Mouse (Mus musculus) MEL (cell line): ENCODE data around the gene Kctd11. TPM values are rescaled to one million over a fixed set of nuclear protein-coding genes. Genes with fewer than 3 reads are reported as not detected.

Experiments used
- DNase-seq: peaks from one replicate; pipeline ENCODE4 v3.0.0; 2011; ENCODE audit warnings: low read depth, low spot score
- H3K27ac ChIP-seq: 2 replicates; pipeline ENCODE4 v1.5.1; 2012; ENCODE audit warnings: low read depth, mild to moderate bottlenecking, control low read depth, low read length, moderate library complexity; ENCODE audit not compliant: control insufficient read depth
- H3K27me3 ChIP-seq, 2 experiments: fragments of 150-350 bp in 1 of 2; sonication (generic) in 1 of 2; 2 replicates each; pipeline ENCODE4 v1.6.1; 2012; ENCODE audit warnings: low read length in 2 of 2, mild to moderate bottlenecking in 2 of 2, improper control_type of control experiment in 1 of 2, moderate library complexity in 1 of 2; ENCODE audit not compliant: insufficient read depth in 2 of 2, control insufficient read depth in 1 of 2
- H3K36me3 ChIP-seq, 2 experiments: 2 replicates each; pipeline ENCODE4 v1.6.1; 2012 to 2014; ENCODE audit warnings: low read length in 2 of 2, improper control_type of control experiment in 1 of 2, inconsistent platforms in 1 of 2, mild to moderate bottlenecking in 1 of 2; ENCODE audit not compliant: insufficient read depth in 2 of 2, control insufficient read depth in 1 of 2
- H3K4me1 ChIP-seq, 2 experiments: fragments of 150-350 bp in 1 of 2; sonication (generic) in 1 of 2; 2 replicates each; pipeline ENCODE4 v1.6.1; 2012; ENCODE audit warnings: low read length in 2 of 2, improper control_type of control experiment in 1 of 2, mild to moderate bottlenecking in 1 of 2; ENCODE audit not compliant: insufficient read depth in 2 of 2, control insufficient read depth in 1 of 2
- H3K4me3 ChIP-seq, 2 experiments: fragments of 150-350 bp in 1 of 2; sonication (generic) in 1 of 2; 2 replicates each; pipeline ENCODE4 v1.5.1; 2012; ENCODE audit warnings: low read depth in 2 of 2, low read length in 2 of 2, mild to moderate bottlenecking in 2 of 2, moderate library complexity in 2 of 2, control low read depth in 1 of 2, improper control_type of control experiment in 1 of 2; ENCODE audit not compliant: control insufficient read depth in 1 of 2, insufficient read depth in 1 of 2
- H3K79me2 ChIP-seq: 2 replicates; pipeline ENCODE4 v1.6.1; 2012; ENCODE audit warnings: mild to moderate bottlenecking, low read length, moderate library complexity; ENCODE audit not compliant: control insufficient read depth, poor library complexity, insufficient read depth
- H3K9ac ChIP-seq: 2 replicates; pipeline ENCODE4 v1.6.1; 2012; ENCODE audit warnings: low read depth, mild to moderate bottlenecking, control low read depth, low read length, moderate library complexity; ENCODE audit not compliant: control insufficient read depth, poor library complexity, severe bottlenecking
- H3K9me3 ChIP-seq: fragments of 150-350 bp; sonication (generic); replicated peaks from 2 replicates; pipeline ENCODE4 v1.6.1; 2012; ENCODE audit warnings: mild to moderate bottlenecking, low read length, improper control_type of control experiment, moderate library complexity; ENCODE audit not compliant: insufficient read depth
- CHD2 ChIP-seq: IDR thresholded peaks from 2 replicates; pipeline ENCODE4 v1.6.1; 2011; ENCODE audit warnings: low read length, improper control_type of control experiment
- EP300 ChIP-seq, 2 experiments: IDR thresholded peaks; 2 replicates each; pipeline ENCODE4 v1.6.1; 2011; ENCODE audit warnings: improper control_type of control experiment in 2 of 2, low read length in 2 of 2, low read depth in 1 of 2, mild to moderate bottlenecking in 1 of 2
- ETS1 ChIP-seq: IDR thresholded peaks from 2 replicates; pipeline ENCODE4 v1.6.1; 2012; ENCODE audit warnings: low read depth, mild to moderate bottlenecking, inconsistent platforms, low read length, improper control_type of control experiment, moderate library complexity
- GATA1 ChIP-seq: IDR thresholded peaks from 2 replicates; pipeline ENCODE4 v1.6.1; 2011; ENCODE audit warnings: low read depth, low read length, improper control_type of control experiment
- HCFC1 ChIP-seq: IDR thresholded peaks from 2 replicates; pipeline ENCODE4 v1.6.1; 2012; ENCODE audit warnings: low read depth, mild to moderate bottlenecking, inconsistent platforms, low read length, improper control_type of control experiment, moderate library complexity
- JUND ChIP-seq: IDR thresholded peaks from 2 replicates; pipeline ENCODE4 v1.6.1; 2011; ENCODE audit warnings: low read depth, mild to moderate bottlenecking, improper control_type of control experiment, low read length
- MAZ ChIP-seq: IDR thresholded peaks from 2 replicates; pipeline ENCODE4 v1.6.1; 2012; ENCODE audit warnings: low read depth, mild to moderate bottlenecking, inconsistent platforms, low read length, improper control_type of control experiment
- MEF2A ChIP-seq: IDR thresholded peaks from 2 replicates; pipeline ENCODE4 v1.6.1; 2014; ENCODE audit warnings: low read depth, mild to moderate bottlenecking, inconsistent platforms, low read length, improper control_type of control experiment; ENCODE audit not compliant: poor library complexity, insufficient replicate concordance, severe bottlenecking; ENCODE audit errors: extremely low read depth
- MYC ChIP-seq: IDR thresholded peaks from 2 replicates; pipeline ENCODE4 v1.6.1; 2011; ENCODE audit warnings: low read depth, mild to moderate bottlenecking, low read length, improper control_type of control experiment, moderate library complexity
- NELFE ChIP-seq: IDR thresholded peaks from 2 replicates; pipeline ENCODE4 v1.6.1; 2011; ENCODE audit warnings: low read depth, low read length, improper control_type of control experiment
- POLR2A ChIP-seq, 2 experiments: IDR thresholded peaks; 2 replicates each; pipeline ENCODE4 v1.6.1; 2011 to 2012; ENCODE audit warnings: low read length in 2 of 2, mild to moderate bottlenecking in 2 of 2, control low read depth in 1 of 2, improper control_type of control experiment in 1 of 2, low read depth in 1 of 2, moderate library complexity in 1 of 2; ENCODE audit not compliant: control insufficient read depth in 1 of 2, insufficient read depth in 1 of 2, poor library complexity in 1 of 2
- RAD21 ChIP-seq: IDR thresholded peaks from 2 replicates; pipeline ENCODE4 v1.6.1; 2011; ENCODE audit warnings: mild to moderate bottlenecking, low read depth, low read length, improper control_type of control experiment
- USF2 ChIP-seq, 2 experiments: IDR thresholded peaks; 2 replicates each; pipeline ENCODE4 v1.6.1; 2011 to 2012; ENCODE audit warnings: improper control_type of control experiment in 2 of 2, low read length in 2 of 2, borderline replicate concordance in 1 of 2, inconsistent platforms in 1 of 2, low read depth in 1 of 2, mild to moderate bottlenecking in 1 of 2; ENCODE audit not compliant: insufficient read depth in 1 of 2
- ZC3H11A ChIP-seq: IDR thresholded peaks from 2 replicates; pipeline ENCODE4 v1.6.1; 2012; ENCODE audit warnings: low read depth, mild to moderate bottlenecking, inconsistent platforms, low read length, improper control_type of control experiment
- ZKSCAN1 ChIP-seq: IDR thresholded peaks from 2 replicates; pipeline ENCODE4 v1.6.1; 2012; ENCODE audit warnings: low read depth, mild to moderate bottlenecking, inconsistent platforms, low read length, improper control_type of control experiment, moderate library complexity
- ZMIZ1 ChIP-seq: IDR thresholded peaks from 2 replicates; pipeline ENCODE4 v1.6.1; 2012; ENCODE audit warnings: low read depth, mild to moderate bottlenecking, inconsistent platforms, low read length, improper control_type of control experiment, moderate library complexity
- ZNF384 ChIP-seq: IDR thresholded peaks from 2 replicates; pipeline ENCODE4 v1.6.1; 2012; ENCODE audit warnings: low read depth, mild to moderate bottlenecking, inconsistent platforms, low read length, improper control_type of control experiment
- polyA plus RNA-seq, 2 experiments: library from polyadenylated mRNA; stranded (reverse) in 1 of 2; unstranded in 1 of 2; fragments of >175 nt in 1 of 2; fragments of >200 nt in 1 of 2; gene quantifications; 2 replicates each; pipeline versions ENCODE4 v1.2.1 to v1.2.4; 2012; ENCODE audit warnings: low replicate concordance in 2 of 2, low read depth in 1 of 2; ENCODE audit not compliant: insufficient read length in 2 of 2, insufficient read depth in 1 of 2, missing spikeins in 1 of 2
- total RNA-seq: library from RNA; depleted of rRNA; stranded (reverse); fragments of 300-350 nt; gene quantifications from 2 replicates; pipeline ENCODE4 v1.2.3, GENCODE M21; 2012

Gene Kctd11
- total and polyA plus RNA-seq, 3 experiments = 0.19 to 0.49 TPM; not detected in 1

DNA sequence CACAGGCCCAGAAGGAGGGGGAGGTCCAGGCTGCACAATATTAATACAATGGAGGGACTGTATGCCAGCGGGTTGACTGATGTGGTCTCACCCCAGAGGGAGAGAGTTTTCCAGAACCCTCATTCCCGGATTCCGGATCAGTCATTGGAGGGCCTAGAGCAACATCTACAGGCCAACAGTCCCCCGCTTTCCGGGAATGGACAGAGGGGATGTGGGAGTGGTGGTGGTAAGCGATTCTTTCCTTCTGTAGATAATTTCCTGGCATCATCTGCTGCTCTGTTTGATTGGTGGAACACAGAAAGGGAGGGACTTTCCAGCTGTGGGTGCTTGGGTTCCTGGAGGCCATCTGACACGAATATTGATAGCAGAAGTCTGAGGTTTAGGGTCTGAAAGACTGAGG lies 5.0 kb downstream of the Kctd11 start (continued):
- TF ChIP-seq MEF2A (no peak), GATA1 (peak; percentile 54), NELFE (peak; percentile 23; the same call in 1 of the 2 replicates), ETS1 (0 out of 2 replicates have a peak, but pooled peaks have one; percentile 9), MYC (no peak), POLR2A (IDR thresholded peaks at IDR 0.05; ENCODE audit: control insufficient read depth in 1 of 2, insufficient read depth in 1 of 2, low read depth in 1 of 2, low read length in 2 of 2, poor library complexity in 1 of 2) (no peak; a peak in 1 of 4 replicates), RAD21 (peak; percentile 4; the same call in 1 of the 2 replicates), CHD2 (no peak)

DNA sequence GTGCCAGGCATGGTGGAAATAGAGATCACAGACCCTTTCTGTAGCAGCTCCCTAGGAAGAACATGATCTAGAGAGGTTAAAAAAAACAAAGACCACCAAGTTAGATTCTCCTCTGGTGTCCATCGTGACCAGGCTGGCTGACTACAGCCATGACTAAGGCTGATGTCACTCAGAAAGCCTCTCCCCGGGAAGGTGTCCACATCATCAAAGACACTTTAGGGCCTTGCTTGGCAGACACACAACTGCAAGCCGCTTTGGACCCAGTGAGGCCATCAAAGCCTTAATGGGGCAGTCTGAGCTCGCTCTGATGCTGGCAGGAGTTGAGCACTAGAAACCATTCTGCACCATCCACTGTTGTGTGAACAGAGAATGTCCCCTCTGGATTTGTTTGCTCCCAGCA lies 8.8 kb downstream of the Kctd11 start:
- Histone ChIP-seq H3K9ac (no peak overlapping the region), H3K79me2 (no peaks in the 10 kb centered on the region), H3K27me3 (no peaks in the 10 kb centered on the region; a peak in 1 of 4 replicates), H3K4me1 (peaks cover 2 to 20% of the 10 kb centered on the region in 2 experiments; a peak in 3 of 4 replicates), H3K9me3 (no peaks in the 10 kb centered on the region), H3K27ac (no peak overlapping the region), H3K4me3 (no peak overlapping the region), H3K36me3 (peaks cover 0 to 11% of the 10 kb centered on the region in 2 experiments; a peak in 2 of 4 replicates)
- TF ChIP-seq POLR2A (IDR thresholded peaks at IDR 0.05; ENCODE audit: control insufficient read depth in 1 of 2, insufficient read depth in 1 of 2, low read depth in 1 of 2, low read length in 2 of 2, poor library complexity in 1 of 2) = no peak
- no peak for TF ChIP-seq NELFE
- no peak for TF ChIP-seq USF2 (IDR thresholded peaks at IDR 0.05; ENCODE audit: borderline replicate concordance in 1 of 2, insufficient read depth in 1 of 2, low read depth in 1 of 2, low read length in 2 of 2)
- TF ChIP-seq MAZ = no peak
- TF ChIP-seq CHD2 = no peak
- no peak for TF ChIP-seq ZMIZ1
- no peak for TF ChIP-seq ZKSCAN1
- no peak for DNase-seq

- peaks cover 2 to 20% of the 10 kb centered on the region in 2 experiments; a peak in 3 of 4 replicates for H3K4me1 ChIP-seq
- no peak for DNase-seq
- H3K36me3 ChIP-seq = peaks cover 0 to 8% of the 10 kb centered on the region in 2 experiments; a peak in 2 of 4 replicates
Measured at GRCm38 (mm10) chr11:69871822-69872221, 9.4 kb downstream of the Kctd11 start.

More at GRCm38 (mm10) chr11:69871822-69872221, 9.4 kb downstream of the Kctd11 start:
- no peaks in the 10 kb centered on the region; a peak in 1 of 4 replicates for H3K27me3 ChIP-seq
- no peaks in the 10 kb centered on the region for H3K9me3 ChIP-seq
- H3K79me2 ChIP-seq = no peaks in the 10 kb centered on the region
- H3K27ac ChIP-seq = no peak overlapping the region
- no peak overlapping the region for H3K4me3 ChIP-seq
- TF ChIP-seq JUND (no peak), HCFC1 (no peak), ZNF384 (0 out of 2 replicates have a peak, but pooled peaks have one; percentile 29), ZC3H11A (no peak), EP300 (IDR thresholded peaks at IDR 0.05; ENCODE audit: low read depth in 1 of 2, low read length in 2 of 2) (no peak)
- H3K9ac ChIP-seq = no peak overlapping the region
